Mouse (Mus musculus) adrenal gland, postnatal 14 days (tissue): ENCODE data around the gene Plxdc2. TPM values are rescaled to one million over a fixed set of nuclear protein-coding genes. Genes with fewer than 3 reads are reported as not detected.
A peak's percentile ranks its signal among the peaks of the same experiment; 100 is the strongest.

ENCODE experiments used
- DNase-seq: peaks from one replicate; pipeline ENCODE4 v3.0.0; 2021; ENCODE audit warnings: mixed read lengths
- total RNA-seq: library from RNA; stranded (reverse); gene quantifications from 2 replicates; pipeline ENCODE4 v1.2.3, GENCODE M21; 2021

Gene Plxdc2
- total RNA-seq, 1 experiment from 2014 or later: 15.9 TPM

- no peak for DNase-seq
Observed at GRCm38 (mm10) chr2:16571169-16571751, 215.2 kb downstream of the Plxdc2 start.

DNA sequence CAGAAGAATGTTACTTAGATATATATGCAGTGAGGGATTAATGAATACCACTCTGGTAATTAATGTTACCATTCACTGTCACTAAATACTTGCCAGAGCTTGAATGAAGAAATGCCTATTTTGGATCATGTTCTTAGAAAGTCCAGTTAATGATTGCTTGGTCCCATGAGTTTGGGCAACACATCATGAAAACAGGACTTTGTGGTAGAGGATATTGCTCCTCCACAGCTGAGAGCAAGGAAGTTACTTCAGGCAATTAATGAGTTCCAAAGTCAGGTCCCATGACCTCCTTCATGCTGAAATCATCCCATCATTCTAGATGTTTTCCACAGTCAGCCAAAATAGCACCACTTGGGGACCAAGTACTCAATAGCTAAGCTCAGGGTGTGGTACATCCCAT lies 220.5 kb downstream of the Plxdc2 start:
- no peak for DNase-seq

DNA sequence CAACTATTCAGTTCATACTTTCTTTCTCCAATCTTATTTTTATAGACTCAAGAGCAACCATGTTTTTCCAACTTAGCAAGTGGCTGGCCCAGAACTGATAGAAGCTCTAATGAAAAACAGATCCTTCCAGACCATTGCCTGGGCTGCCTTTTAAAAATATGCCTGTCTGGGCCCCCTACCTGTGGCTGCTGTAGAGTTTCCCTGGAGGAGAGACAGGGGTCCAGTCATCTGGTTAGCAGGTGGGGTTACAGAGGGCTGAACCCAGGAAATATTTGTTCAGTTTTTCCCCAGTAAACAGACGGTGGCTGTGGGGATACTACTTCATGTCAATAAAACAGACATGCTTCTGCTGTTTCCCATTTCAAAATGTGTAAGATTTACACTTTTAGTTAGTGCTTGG lies 222.0 kb downstream of the Plxdc2 start:
- no peak for DNase-seq

DNA sequence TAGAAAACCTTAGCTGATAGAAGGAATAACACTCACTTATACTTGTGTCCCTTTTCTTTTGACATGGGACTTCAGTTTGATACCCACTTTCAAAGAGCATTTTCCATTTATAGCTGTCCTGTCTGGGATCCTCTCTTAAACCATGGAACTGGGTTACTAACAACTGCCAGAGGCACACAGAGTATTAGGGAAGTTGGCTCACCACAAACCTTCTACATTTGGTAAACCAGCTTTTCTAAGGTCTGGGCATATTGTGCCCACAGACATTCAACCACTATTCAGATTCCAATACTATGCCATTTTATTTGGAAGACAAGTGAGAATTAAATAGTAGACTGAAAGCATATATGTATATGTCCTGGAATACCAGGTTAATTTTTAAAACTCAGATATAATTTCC lies 232.4 kb downstream of the Plxdc2 start:
- no peak for DNase-seq

DNA sequence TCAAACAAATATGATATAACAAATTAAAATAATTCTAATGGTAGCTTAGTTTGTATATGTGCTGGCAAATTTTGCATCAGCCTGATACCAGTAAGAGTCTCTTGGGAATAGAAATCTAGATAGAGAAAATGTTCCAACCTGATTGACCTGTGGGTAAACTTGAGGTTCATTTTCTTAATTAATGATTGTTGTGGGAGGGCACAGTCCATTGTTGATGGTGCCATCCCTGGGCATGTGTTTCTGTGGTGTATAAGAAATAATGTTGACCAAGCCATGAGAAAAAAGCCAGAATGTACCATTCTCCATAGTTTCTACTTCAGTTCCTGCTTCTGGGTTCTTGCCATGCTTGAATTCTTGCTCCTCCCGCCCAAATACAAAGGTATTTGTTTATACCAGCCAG lies 239.3 kb downstream of the Plxdc2 start:
- no peak for DNase-seq

DNA sequence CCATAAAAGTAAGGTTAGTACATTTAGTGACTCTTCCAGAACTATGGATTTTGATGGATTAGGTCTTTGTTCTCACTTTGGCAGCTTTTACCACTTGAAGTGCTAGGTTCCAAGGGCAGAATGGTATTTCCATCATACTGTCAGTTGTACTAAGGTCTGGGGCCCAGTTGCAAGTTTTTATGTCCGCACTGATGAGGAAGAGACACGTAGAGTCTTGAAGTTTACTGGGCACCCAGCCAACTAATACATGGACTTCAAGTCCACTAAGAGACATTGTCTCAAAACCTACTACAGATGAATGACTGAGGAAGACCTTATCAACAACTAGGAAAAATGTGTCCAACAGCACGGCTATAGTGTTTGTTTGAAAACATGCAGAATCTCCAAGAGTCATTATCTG lies 242.1 kb downstream of the Plxdc2 start:
- no peak for DNase-seq

DNA sequence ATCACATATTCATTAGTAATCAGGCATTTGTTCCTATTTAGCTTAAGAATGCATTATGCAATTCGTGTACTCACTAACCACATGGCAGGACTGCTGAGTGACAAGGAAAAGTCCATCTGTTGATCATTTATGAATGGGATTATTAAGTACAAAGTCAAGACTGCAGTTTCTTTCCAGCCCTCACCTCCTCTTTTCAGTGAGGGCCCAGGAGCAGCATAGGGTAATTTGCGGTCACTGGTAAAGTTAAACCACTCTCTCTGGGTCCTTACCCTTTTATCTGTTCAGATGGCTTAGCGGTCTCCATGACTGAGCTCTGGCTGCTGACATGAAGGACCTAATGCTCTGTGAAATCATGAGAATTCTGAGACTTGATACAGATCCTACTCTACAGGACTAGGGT lies 248.2 kb downstream of the Plxdc2 start:
- no peak for DNase-seq

GRCm38 (mm10) chr2:16607792-16608586 lies 251.9 kb downstream of the Plxdc2 start:
- no peak for DNase-seq

DNA sequence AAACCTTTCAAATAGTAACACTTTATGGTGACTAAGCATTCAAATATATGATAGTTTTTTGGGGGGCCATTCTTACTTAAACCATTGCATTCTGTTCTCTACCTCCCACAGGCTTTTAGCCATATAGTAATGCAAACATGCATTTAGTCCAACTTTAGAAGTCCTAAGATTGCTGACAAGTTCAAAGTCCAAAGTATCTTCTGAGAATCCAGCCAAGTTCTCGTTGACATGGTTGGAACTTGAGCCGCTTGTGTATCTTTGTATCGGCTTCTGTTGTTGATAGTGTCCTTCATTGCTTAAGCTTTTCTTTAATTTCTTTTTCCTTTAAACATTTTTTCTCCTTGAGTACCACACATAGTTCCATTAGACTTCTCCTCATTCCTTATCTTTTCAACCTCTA lies 286.0 kb downstream of the Plxdc2 start:
- no peak for DNase-seq

DNA sequence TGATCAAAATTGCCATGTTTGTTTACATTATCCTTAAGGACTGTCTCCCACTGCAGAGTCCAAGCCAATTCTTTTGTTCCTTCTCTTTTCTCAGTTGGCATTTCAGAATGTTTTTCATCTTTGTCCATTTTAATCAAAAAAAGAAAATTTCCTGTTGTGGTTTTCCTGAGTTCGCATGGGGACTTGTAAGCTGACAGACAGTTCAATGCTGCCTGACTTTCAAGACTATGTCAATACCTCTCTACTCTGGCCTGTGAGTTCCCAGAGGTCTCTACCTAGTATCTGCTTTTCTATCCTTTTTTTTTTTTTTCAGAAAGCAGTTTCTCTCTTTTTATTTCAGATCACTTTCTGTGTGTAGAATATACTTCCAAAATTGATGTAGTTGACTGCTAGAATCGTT lies 295.6 kb downstream of the Plxdc2 start:
- no peak for DNase-seq

DNA sequence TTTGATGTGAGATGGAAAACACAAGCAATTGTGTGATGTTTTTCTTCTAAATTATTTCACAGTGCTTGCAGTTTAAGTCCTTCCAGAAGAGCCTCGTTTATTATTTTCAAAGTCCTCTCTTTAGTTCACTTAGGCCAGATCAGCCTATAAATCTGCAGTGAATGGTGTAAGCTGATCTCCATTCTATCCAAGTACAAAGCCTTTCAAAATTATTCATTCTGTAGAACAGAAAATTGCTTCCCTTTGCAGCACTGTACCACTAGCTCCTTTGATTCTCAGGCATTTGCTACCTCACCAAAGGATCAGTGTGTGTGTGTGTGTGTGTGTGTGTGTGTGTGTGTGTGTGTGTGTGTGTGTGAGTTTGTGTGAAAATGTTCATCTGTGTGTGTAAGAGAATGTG lies 308.4 kb downstream of the Plxdc2 start:
- DNase-seq: no peak

GRCm38 (mm10) chr2:16668391-16668790 lies 312.3 kb downstream of the Plxdc2 start:
- no peak for DNase-seq

DNA sequence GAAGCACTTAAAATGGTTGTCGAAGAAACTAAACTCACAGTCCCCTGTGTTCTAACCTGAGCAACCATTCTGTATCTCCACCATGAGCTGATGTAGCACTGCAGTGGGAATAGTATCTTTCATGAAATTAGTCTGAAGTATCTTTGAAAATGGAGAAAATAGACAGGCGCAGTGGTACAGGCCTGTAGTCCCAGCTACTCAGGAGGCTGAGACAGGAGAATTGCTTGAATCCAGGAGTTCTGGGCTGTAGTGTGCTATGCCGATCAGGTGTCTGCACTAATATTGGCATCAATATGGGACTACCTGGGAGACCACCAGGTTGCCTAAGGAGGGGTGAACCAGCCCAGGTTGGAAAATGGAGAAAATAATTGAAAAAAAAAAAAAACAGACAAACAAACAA lies 326.8 kb downstream of the Plxdc2 start:
- no peak for DNase-seq

DNA sequence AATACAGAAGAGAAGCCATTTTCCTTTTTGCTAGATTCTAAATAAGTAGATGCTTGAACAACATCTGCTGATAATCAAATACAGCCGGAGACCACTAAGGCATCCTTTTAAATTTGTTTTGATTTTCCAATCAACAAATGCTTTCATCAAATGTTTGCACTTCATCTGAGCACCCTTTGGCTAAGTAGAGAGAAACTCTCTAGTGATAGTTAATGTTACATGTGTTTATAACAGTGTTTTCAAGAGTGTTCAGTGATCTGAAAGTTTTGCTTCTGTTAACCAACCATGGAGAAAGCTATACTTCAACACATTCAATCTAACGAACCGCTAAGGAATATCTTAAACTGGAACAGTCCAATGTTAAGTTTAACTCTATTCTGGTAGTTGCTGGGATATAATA lies 327.6 kb downstream of the Plxdc2 start:
- no peak for DNase-seq

GRCm38 (mm10) chr2:16684529-16684928 lies 328.4 kb downstream of the Plxdc2 start:
- no peak for DNase-seq

GRCm38 (mm10) chr2:16696390-16696789 lies 340.3 kb downstream of the Plxdc2 start:
- no peak for DNase-seq

DNA sequence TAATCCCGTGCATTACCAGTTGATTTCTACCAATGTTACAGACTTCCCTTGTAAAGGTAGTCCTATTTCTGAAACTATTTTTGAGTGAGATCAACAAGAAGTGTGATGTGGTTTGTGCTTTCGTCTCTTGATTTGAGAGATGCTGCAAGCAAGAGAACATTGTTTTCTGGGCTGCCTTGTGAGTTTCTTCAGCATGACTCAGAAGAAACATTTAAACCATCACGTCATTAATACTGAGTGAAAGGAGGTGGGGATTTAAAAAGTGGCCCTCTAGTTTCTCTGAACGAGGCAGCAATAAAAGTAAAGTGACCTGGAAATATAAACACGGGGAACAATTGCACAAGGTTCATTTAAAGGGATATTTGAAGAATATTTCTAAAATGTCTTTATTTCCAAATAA lies 341.1 kb downstream of the Plxdc2 start:
- DNase-seq: no peak

DNA sequence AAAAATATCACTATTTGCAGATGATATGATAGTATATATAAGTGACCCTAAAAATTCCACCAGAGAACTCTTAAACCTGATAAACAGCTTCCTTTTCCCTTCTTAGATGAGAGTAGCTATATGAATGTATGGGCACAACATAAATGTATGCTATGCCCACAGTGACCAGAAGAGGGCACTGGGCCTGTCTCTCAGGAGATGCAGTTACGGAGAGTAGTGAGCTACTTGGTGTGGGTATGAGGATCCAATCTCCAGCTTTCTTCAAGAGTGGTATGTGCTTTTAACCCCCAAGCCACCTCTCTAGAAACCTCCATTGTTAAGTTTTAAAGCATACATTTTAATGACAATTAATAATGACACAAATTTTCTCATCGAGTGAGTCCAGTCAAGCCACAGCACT lies 350.1 kb downstream of the Plxdc2 start:
- DNase-seq: peak; percentile 11

- no peak for DNase-seq
Observed at GRCm38 (mm10) chr2:16709885-16710284, 353.8 kb downstream of the Plxdc2 start.

- no peak for DNase-seq
Observed at GRCm38 (mm10) chr2:16731033-16731432, 374.9 kb downstream of the Plxdc2 start.

GRCm38 (mm10) chr2:16734381-16734780 lies 378.3 kb downstream of the Plxdc2 start:
- no peak for DNase-seq

DNA sequence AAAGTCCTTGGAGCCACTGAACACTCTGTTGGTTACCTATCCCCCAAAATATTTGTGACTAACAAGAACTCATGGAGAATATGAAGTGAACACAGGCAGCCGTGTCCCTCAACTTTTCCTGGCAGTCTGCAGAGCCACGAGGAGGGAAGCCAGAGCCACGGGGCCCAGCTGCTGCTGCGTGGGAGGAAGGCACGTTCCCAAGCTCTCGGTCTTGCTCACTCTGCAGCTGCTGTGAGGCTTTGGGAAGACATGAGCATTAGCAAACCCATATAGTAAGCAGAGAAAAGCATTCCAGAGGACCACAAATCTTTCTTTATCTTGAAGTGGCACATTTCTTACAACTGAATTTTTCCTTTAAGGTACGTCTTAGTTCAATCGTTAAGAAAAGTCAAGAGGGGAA lies 382.1 kb downstream of the Plxdc2 start:
- DNase-seq: peak; percentile 38

DNA sequence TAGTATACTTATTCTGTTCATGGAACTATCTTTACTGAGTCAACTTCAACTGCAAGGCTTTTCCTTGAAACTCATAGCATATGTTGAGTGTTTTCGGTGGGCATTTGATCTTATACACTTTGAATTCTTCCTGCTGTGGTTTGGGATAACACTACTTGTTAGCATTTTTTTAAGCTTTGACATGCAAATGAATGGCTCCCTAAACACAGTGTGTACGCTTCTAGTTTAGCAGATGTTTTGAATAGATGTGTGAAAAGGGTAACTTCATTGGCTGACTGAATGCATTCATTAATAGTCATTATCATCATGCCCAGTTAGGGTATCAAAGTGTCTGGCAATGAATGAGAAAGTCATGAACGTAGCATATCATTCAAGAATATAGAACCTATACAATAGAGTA lies 385.7 kb downstream of the Plxdc2 start:
- no peak for DNase-seq

- DNase-seq: no peak
Observed at GRCm38 (mm10) chr2:16743568-16743967, 387.5 kb downstream of the Plxdc2 start.
